Mouse (Mus musculus) embryonic facial prominence, embryonic 15.5 days (tissue): Measurements from ENCODE around the gene Apbb2. TPM values are rescaled to one million over a fixed set of nuclear protein-coding genes. Genes with fewer than 3 reads are reported as not detected.

Experiments
- ATAC-seq: fragments of 200-750 bp; cut with Nextera tagmentation; 2 replicates; pipeline ENCODE4 v1.8.0; 2017; ENCODE audit warnings: low read depth, moderate TSS enrichment; ENCODE audit not compliant: insufficient number of reproducible peaks, low FRiP score, low TSS enrichment
- H3K27ac ChIP-seq: fragments of 300-500 bp; sonication (generic); replicated peaks from 2 replicates; pipeline ENCODE4 v1.5.1; 2015; ENCODE audit warnings: mild to moderate bottlenecking, inconsistent platforms
- H3K27me3 ChIP-seq: fragments of 300-500 bp; sonication (generic); 2 replicates; pipeline ENCODE4 v1.6.1; 2015; ENCODE audit warnings: inconsistent platforms
- H3K36me3 ChIP-seq: fragments of 300-500 bp; sonication (generic); 2 replicates; pipeline ENCODE4 v1.6.1; 2015; ENCODE audit warnings: mild to moderate bottlenecking, inconsistent platforms
- H3K4me1 ChIP-seq: fragments of 300-500 bp; sonication (generic); 2 replicates; pipeline ENCODE4 v1.6.1; 2015; ENCODE audit warnings: inconsistent platforms
- H3K4me2 ChIP-seq: fragments of 300-500 bp; sonication (generic); replicated peaks from 2 replicates; pipeline ENCODE4 v1.6.1; 2015; ENCODE audit warnings: mild to moderate bottlenecking, inconsistent platforms
- H3K4me3 ChIP-seq: fragments of 300-500 bp; sonication (generic); replicated peaks from 2 replicates; pipeline ENCODE4 v1.5.1; 2015; ENCODE audit warnings: mild to moderate bottlenecking, inconsistent platforms
- H3K9ac ChIP-seq: fragments of 300-500 bp; sonication (generic); 2 replicates; pipeline ENCODE4 v1.6.1; 2015; ENCODE audit warnings: inconsistent platforms
- H3K9me3 ChIP-seq: fragments of 300-500 bp; sonication (generic); replicated peaks from 2 replicates; pipeline ENCODE4 v1.6.1; 2016; ENCODE audit warnings: inconsistent platforms
- WGBS: fragments of 180-500 bp; shearing (Covaris S2); methylation state at CpG from one replicate; pipeline ENCODE4 v1.1.7; 2015; 5-methylcytosine and 5-hydroxymethylcytosine counted together
- polyA plus RNA-seq: library from polyadenylated mRNA; unstranded; fragments of >200 nt; fragmentation: Nextera tagmentation; extraction: Ambion mirVana; gene quantifications from 2 replicates; pipeline ENCODE4 v1.2.1, GENCODE M21; 2015

Gene Apbb2
- polyA plus RNA-seq, 1 experiment from 2014 or later, result 54.7 TPM

- Histone ChIP-seq H3K4me2 (0 out of 2 replicates have a peak overlapping the region, but pooled peaks have one; percentile 6), H3K27ac (no peak overlapping the region), H3K4me1 (peaks cover 13% of the 10 kb centered on the region), H3K27me3 (no peaks in the 10 kb centered on the region), H3K4me3 (no peak overlapping the region), H3K9ac (no peak overlapping the region), H3K36me3 (no peaks in the 10 kb centered on the region), H3K9me3 (no peaks in the 10 kb centered on the region)
- no peak for ATAC-seq
- 40% methylated on average over 14 of the region's 14 CpGs for WGBS
Measured at GRCm38 (mm10) chr5:66518411-66519006, 100.1 kb downstream of the Apbb2 start.

DNA sequence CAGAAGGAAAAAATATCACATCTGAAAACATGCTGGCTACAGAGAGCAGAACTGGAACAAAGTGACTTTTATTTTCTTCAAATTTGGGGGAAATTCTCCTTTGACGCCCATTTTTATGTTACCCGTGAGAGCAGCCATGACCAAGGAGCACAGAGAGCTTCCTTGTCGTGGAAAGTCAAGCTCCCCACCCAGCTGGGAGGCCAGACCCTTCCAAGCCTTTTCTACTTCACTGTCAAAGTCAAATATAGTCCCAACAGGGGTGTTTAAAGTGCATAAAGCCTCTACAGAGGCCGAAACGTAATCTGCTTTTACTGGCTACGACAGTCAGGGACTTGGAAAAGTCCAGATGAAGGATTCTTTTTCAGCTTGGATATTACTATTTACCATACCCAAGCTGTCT, 101.1 kb downstream of the Apbb2 start:
- Histone ChIP-seq H3K9me3 (no peaks in the 10 kb centered on the region), H3K27ac (no peak overlapping the region; the same call in 1 of the 2 replicates), H3K27me3 (no peaks in the 10 kb centered on the region), H3K4me2 (no peak overlapping the region), H3K4me1 (peaks cover 10% of the 10 kb centered on the region; the same call in 1 of the 2 replicates), H3K9ac (no peak overlapping the region), H3K36me3 (no peaks in the 10 kb centered on the region), H3K4me3 (no peak overlapping the region)
- 56% methylated on average over 6 of the region's 6 CpGs for WGBS
- ATAC-seq, result no peak

DNA sequence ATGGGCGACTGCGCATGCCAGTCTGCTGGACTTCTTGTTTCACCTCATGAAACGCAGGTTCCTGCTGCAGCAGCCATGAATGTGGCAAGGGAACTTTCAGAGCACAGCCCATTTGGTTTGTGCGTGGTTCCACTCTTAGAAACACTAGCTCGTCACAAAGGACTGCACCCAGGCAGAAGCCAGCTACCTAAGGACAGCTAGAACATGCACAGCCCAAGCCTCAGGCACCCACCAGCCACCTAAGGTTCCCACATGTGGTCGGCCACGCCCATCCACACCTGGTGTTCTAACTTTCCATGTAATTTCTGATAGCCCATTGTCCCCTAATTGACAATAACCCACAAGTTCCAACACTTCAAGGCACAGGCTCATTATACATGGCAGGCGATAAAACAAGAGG, 102.3 kb downstream of the Apbb2 start:
- Histone ChIP-seq H3K9ac (no peak overlapping the region), H3K27ac (no peak overlapping the region), H3K4me1 (peaks cover 10% of the 10 kb centered on the region; the same call in 1 of the 2 replicates), H3K27me3 (no peaks in the 10 kb centered on the region), H3K36me3 (no peaks in the 10 kb centered on the region), H3K4me2 (no peak overlapping the region), H3K4me3 (no peak overlapping the region), H3K9me3 (no peaks in the 10 kb centered on the region)
- ATAC-seq, result no peak
- WGBS, result 88% methylated on average over 8 of the region's 8 CpGs

DNA sequence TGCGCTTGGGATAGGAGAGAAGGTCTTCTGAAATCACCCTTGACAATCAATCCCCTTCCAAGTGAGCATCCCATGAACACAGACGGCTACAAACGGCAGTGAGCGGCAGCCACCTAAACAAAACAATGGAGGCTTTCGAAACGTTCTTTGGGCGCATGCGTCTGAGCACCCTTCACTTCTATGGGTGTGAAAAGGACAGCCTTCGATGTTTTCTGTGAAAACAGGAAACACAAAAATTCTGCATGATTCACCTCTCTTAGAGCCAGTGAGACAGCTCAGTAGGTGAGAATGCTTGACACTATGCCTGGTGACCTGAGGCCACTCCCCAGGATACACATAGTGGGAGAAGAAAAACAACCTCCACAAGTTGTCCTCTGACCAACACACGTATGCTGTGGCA, 103.3 kb downstream of the Apbb2 start:
- Histone ChIP-seq H3K4me1 (peaks cover 10% of the 10 kb centered on the region; the same call in 1 of the 2 replicates), H3K36me3 (no peaks in the 10 kb centered on the region), H3K4me2 (no peak overlapping the region), H3K27ac (no peak overlapping the region), H3K9me3 (no peaks in the 10 kb centered on the region), H3K9ac (no peak overlapping the region), H3K4me3 (no peak overlapping the region), H3K27me3 (no peaks in the 10 kb centered on the region)
- ATAC-seq, result no peak
- 81% methylated on average over 10 of the region's 10 CpGs for WGBS

DNA sequence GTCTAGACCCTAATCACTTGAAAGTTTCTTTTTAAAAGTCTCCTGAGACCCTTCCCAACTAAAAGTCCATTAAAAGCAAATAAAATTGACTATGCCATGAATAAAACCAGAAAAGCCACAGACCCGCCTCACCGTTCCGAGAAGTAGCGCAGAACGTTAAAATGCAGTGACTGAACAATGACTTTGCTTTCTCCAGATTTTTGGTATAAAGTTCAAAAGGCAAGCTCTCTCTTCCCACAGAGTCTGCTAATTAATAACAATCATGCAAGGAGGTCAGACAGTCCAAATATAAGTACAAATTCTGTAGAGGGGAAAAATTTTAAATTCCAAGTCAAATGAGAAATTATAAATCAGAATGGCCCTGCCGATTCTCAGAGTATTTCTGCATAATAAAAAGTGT, 103.9 kb downstream of the Apbb2 start:
- Histone ChIP-seq H3K9ac (no peak overlapping the region), H3K4me1 (peaks cover 10% of the 10 kb centered on the region; the same call in 1 of the 2 replicates), H3K9me3 (no peaks in the 10 kb centered on the region), H3K36me3 (no peaks in the 10 kb centered on the region), H3K4me3 (no peak overlapping the region), H3K27ac (no peak overlapping the region), H3K4me2 (no peak overlapping the region), H3K27me3 (no peaks in the 10 kb centered on the region)
- no peak for ATAC-seq
- WGBS, result 57% methylated on average over 6 of the region's 6 CpGs

GRCm38 (mm10) chr5:66513412-66513811, 105.2 kb downstream of the Apbb2 start:
- Histone ChIP-seq H3K4me3 (no peak overlapping the region), H3K4me2 (no peak overlapping the region), H3K9ac (no peak overlapping the region), H3K4me1 (peaks cover 5% of the 10 kb centered on the region; the same call in 1 of the 2 replicates), H3K27ac (no peak overlapping the region), H3K36me3 (no peaks in the 10 kb centered on the region), H3K27me3 (no peaks in the 10 kb centered on the region), H3K9me3 (no peaks in the 10 kb centered on the region)
- no peak for ATAC-seq

- Histone ChIP-seq H3K4me3 (no peak overlapping the region), H3K36me3 (no peaks in the 10 kb centered on the region), H3K9ac (no peak overlapping the region), H3K4me1 (peaks cover 3% of the 10 kb centered on the region; the same call in 1 of the 2 replicates), H3K9me3 (no peaks in the 10 kb centered on the region), H3K27me3 (no peaks in the 10 kb centered on the region), H3K27ac (no peak overlapping the region), H3K4me2 (no peak overlapping the region)
- WGBS, result 91% methylated on average over 7 of the region's 7 CpGs
- no peak for ATAC-seq
Measured at GRCm38 (mm10) chr5:66512519-66512918, 106.1 kb downstream of the Apbb2 start.

GRCm38 (mm10) chr5:66510716-66511115, 107.9 kb downstream of the Apbb2 start:
- Histone ChIP-seq H3K4me3 (no peak overlapping the region), H3K9me3 (no peaks in the 10 kb centered on the region), H3K27ac (no peak overlapping the region), H3K4me2 (no peak overlapping the region), H3K4me1 (peaks cover 3% of the 10 kb centered on the region; the same call in 1 of the 2 replicates), H3K27me3 (no peaks in the 10 kb centered on the region), H3K36me3 (no peaks in the 10 kb centered on the region), H3K9ac (no peak overlapping the region)
- WGBS, result 62% methylated on average over 7 of the region's 7 CpGs
- ATAC-seq, result no peak

DNA sequence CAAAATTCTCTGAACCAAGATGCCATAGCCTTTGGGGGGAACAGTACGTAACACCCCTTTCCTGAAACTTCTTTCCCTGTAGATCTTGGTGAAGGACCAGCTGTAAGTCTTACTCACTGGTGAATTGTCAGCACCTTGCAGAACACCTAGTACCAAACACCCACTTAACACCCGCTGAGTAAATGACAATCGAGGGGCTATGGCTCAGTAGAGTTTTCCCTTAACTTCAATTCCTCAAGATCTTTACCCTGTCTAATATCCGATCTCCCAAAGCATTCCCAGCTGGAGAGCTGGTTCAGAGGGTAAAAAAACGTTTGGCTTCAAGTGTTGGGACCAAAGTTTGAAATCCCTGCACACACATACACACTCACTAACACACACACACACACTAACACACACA, 109.4 kb downstream of the Apbb2 start:
- Histone ChIP-seq H3K4me2 (no peak overlapping the region), H3K4me1 (peaks cover 4% of the 10 kb centered on the region; the same call in 1 of the 2 replicates), H3K27me3 (no peaks in the 10 kb centered on the region), H3K9me3 (no peaks in the 10 kb centered on the region), H3K4me3 (no peak overlapping the region), H3K27ac (no peak overlapping the region), H3K36me3 (no peaks in the 10 kb centered on the region), H3K9ac (no peak overlapping the region)
- no peak for ATAC-seq
- WGBS, result 75% methylated on average over 5 of the region's 5 CpGs

DNA sequence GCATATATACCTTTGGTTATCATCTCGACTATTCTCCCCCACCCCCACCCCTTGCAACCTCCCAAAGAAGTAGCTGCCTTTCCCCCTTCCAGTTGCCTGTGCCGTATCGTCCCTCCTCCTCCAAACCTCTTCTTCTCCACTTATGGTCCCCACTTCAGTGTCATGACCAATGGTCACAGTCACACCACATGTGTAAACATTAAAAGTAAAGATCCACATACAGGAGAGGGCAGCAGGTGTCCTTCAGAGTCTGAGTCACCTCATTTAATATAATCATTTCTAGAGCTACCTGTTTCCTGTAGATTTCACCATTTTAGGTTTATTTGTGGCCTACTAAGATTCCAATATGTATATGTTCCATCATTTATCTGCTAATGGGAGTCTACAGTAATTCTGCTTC, 113.0 kb downstream of the Apbb2 start:
- H3K4me2 ChIP-seq, result no peak overlapping the region
- no peaks in the 10 kb centered on the region for H3K36me3 ChIP-seq
- peaks cover 11% of the 10 kb centered on the region for H3K4me1 ChIP-seq
- H3K9ac ChIP-seq, result no peak overlapping the region
- no peak overlapping the region for H3K4me3 ChIP-seq
- H3K9me3 ChIP-seq, result no peaks in the 10 kb centered on the region
- no peaks in the 10 kb centered on the region for H3K27me3 ChIP-seq
- 91% methylated on average over 3 of the region's 3 CpGs for WGBS
- no peak overlapping the region for H3K27ac ChIP-seq
- no peak for ATAC-seq

- Histone ChIP-seq H3K4me1 (peaks cover 11% of the 10 kb centered on the region; the same call in 1 of the 2 replicates), H3K36me3 (no peaks in the 10 kb centered on the region), H3K27me3 (no peaks in the 10 kb centered on the region), H3K9ac (no peak overlapping the region), H3K4me3 (no peak overlapping the region), H3K9me3 (no peaks in the 10 kb centered on the region), H3K4me2 (no peak overlapping the region), H3K27ac (no peak overlapping the region)
- WGBS, result 67% methylated on average over 1 of the region's 1 CpGs
- 0 out of 2 replicates have a peak, but pooled peaks have one; percentile 29 for ATAC-seq
Measured at GRCm38 (mm10) chr5:66505071-66505470, 113.5 kb downstream of the Apbb2 start.

DNA sequence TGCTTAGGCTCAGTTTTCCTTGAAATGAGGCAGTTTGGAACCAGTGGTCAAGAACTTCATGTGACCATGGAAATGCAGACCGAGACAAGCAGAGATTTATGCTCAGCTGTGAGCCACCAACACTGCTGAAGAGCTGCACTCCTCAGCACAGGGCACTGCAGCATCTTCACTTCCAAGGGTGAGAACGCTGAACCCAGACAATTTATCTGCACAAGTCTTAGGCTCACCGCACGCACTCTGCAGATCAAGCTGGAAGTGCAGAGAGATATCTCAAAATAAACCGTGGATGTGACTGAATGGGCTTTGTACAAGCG, 114.2 kb downstream of the Apbb2 start:
- no peak overlapping the region for H3K27ac ChIP-seq
- no peak overlapping the region for H3K4me2 ChIP-seq
- H3K36me3 ChIP-seq, result no peaks in the 10 kb centered on the region
- peaks cover 11% of the 10 kb centered on the region; the same call in 1 of the 2 replicates for H3K4me1 ChIP-seq
- no peaks in the 10 kb centered on the region for H3K27me3 ChIP-seq
- WGBS, result 75% methylated on average over 6 of the region's 6 CpGs
- no peak overlapping the region for H3K4me3 ChIP-seq
- no peaks in the 10 kb centered on the region for H3K9me3 ChIP-seq
- H3K9ac ChIP-seq, result no peak overlapping the region
- no peak for ATAC-seq
